Mouse (Mus musculus) olfactory bulb, adult 2 months (tissue): Measurements from ENCODE around the gene 2310057N15Rik.

Source experiments
- CTCF ChIP-seq: fragments of 200-500 bp; IDR thresholded peaks from 2 replicates; pipeline ENCODE4 v1.5.1; 2012; ENCODE audit warnings: low read depth, mild to moderate bottlenecking, low read length, moderate library complexity; ENCODE audit not compliant: insufficient read depth
- POLR2A ChIP-seq: fragments of 200-500 bp; IDR thresholded peaks from 2 replicates; pipeline ENCODE4 v1.6.1; 2012; ENCODE audit warnings: mild to moderate bottlenecking, low read depth, low read length, moderate library complexity; ENCODE audit not compliant: insufficient read depth

- no peak for TF ChIP-seq POLR2A
- TF ChIP-seq CTCF: no peak
These were observed 29.2 kb downstream of the 2310057N15Rik start for GRCm38 (mm10) chr16:88744750-88745340.
